Comparison of ENCODE assay signal across 9 mouse cellular contexts in the genomic region with DNA sequence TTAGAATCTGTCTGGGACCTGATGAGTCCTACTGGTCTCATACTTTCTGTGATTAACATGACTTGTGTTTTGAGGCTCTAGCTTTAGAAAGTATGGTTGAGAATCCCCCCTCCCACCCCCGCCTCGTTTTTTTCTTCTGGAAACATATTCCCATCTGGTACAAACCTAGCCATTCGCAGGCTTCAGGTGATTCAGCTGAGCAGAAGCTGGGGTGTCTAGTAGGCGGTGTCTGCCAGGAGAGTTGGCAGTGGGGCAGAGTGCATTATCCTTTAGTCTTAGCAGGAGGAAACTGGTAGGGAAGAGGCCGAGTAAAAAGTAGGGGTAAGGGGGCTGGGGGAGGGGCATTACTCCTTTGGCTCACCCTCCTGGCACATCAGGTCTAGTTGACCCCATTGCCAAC. TPM values are rescaled to one million over a fixed set of nuclear protein-coding genes. Genes with fewer than 3 reads are reported as not detected.
A peak's percentile ranks its signal among the peaks of the same experiment; 100 is the strongest.
DNase-seq lines count a peak whose midpoint lies in the region; ATAC-seq and TF ChIP-seq lines count a peak whose summit lies in the region.
"Had no signal": no experiment of that assay in that cellular context is flagged by ENCODE, and none has a peak within 500 bp of the region (broad histone marks: within the 10 kb centered on the region; RNA-seq: fewer than 3 reads in every experiment).

No protein-coding gene starts in this region.

- no peak for ATAC-seq in megakaryocyte, adult 5-6 weeks (ENCODE audit: poor library complexity, severe bottlenecking)
- ATAC-seq in limb, embryonic 15.5 days (ENCODE audit: insufficient number of reproducible peaks, low FRiP score, low TSS enrichment, low read depth) = no peak
- ATAC-seq in stomach, embryonic 16.5 days (ENCODE audit: insufficient read depth, low FRiP score) = no peak

- no peaks in the 10 kb centered on the region for H3K9me3 ChIP-seq in megakaryocyte, embryonic 14.5 days
- no peaks in the 10 kb centered on the region for H3K9me3 ChIP-seq in limb, embryonic 15.5 days
- no peaks in the 10 kb centered on the region for H3K9me3 ChIP-seq in stomach, embryonic 16.5 days (replicated peaks; ENCODE audit: control insufficient read depth, low read length)

- H3K27ac ChIP-seq in gastrocnemius, adult 2 months = no peak overlapping the region
- H3K27ac ChIP-seq in limb, embryonic 15.5 days = no peak overlapping the region
- H3K27ac ChIP-seq in stomach, embryonic 16.5 days (ENCODE audit: low read length) = no peak overlapping the region

- H3K27me3 ChIP-seq in megakaryocyte, embryonic 14.5 days (replicated peaks) = peaks cover 64% of the 10 kb centered on the region
- peaks cover 43% of the 10 kb centered on the region for H3K27me3 ChIP-seq in limb, embryonic 15.5 days
- peaks cover 22% of the 10 kb centered on the region for H3K27me3 ChIP-seq in stomach, embryonic 16.5 days (ENCODE audit: control insufficient read depth, insufficient read depth, low read length)

- intact Hi-C loops in gastrocnemius, adult 2 months (cut with DNase I) = loop anchor here (5.0 kb wide), 1 partner anchor 64 kb away; no protein-coding TSS in a partner anchor

- no peak overlapping the region for H3K9ac ChIP-seq in limb, embryonic 15.5 days
- H3K9ac ChIP-seq in stomach, embryonic 16.5 days (ENCODE audit: low read length) = no peak overlapping the region

- peak overlapping the region; percentile 99 for H3K4me2 ChIP-seq in limb, embryonic 15.5 days
- peak overlapping the region; percentile 100 for H3K4me2 ChIP-seq in stomach, embryonic 16.5 days (ENCODE audit: low read depth, low read length)

- TF ChIP-seq CTCF in gastrocnemius, adult 2 months (IDR thresholded peaks at IDR 0.05) = no peak

- 57% methylated on average over 5 of the region's 5 CpGs for WGBS in limb, embryonic 15.5 days
- WGBS in stomach, embryonic 16.5 days = 48% methylated on average over 5 of the region's 5 CpGs

- H3K4me1 ChIP-seq in megakaryocyte, embryonic 14.5 days = peaks cover 55% of the 10 kb centered on the region
- H3K4me1 ChIP-seq in limb, embryonic 15.5 days = peaks cover 18% of the 10 kb centered on the region
- peaks cover 13% of the 10 kb centered on the region for H3K4me1 ChIP-seq in stomach, embryonic 16.5 days (ENCODE audit: control insufficient read depth, insufficient read depth, low read length)

- no peak for DNase-seq in gastrocnemius, adult 2 months
- DNase-seq in gastrocnemius, postnatal 4 days (ENCODE audit: low spot score in 2 of 2) = no peak
- no peak for DNase-seq in spleen, postnatal 36 days (ENCODE audit: low spot score in 2 of 2)
- no peak for DNase-seq in frontal cortex, postnatal 10 days (ENCODE audit: low spot score in 2 of 2)

- H3K4me3 ChIP-seq in gastrocnemius, adult 2 months = peak overlapping the region; percentile 87
- peak overlapping the region; percentile 94 for H3K4me3 ChIP-seq in megakaryocyte, embryonic 14.5 days (replicated peaks)
- peak overlapping the region; percentile 63 for H3K4me3 ChIP-seq in limb, embryonic 15.5 days
- H3K4me3 ChIP-seq in stomach, embryonic 16.5 days (replicated peaks; ENCODE audit: low read length) = peak overlapping the region; percentile 66

- no peaks in the 10 kb centered on the region for H3K36me3 ChIP-seq in megakaryocyte, embryonic 14.5 days (replicated peaks; ENCODE audit: low read length)
- H3K36me3 ChIP-seq in limb, embryonic 15.5 days = 0 out of 2 replicates have a peak, but pooled peaks cover 6% of the 10 kb centered on the region
- H3K36me3 ChIP-seq in stomach, embryonic 16.5 days (ENCODE audit: control insufficient read depth, insufficient read depth, low read length) = no peaks in the 10 kb centered on the region

RNA-seq across cellular contexts. Expression of a gene that starts 30.2 kb away (rescaled TPM):
- not detected for total RNA-seq in gastrocnemius, adult 2 months (2021)
- total RNA-seq in gastrocnemius, postnatal 4 days (2021) = not detected
- polyA plus RNA-seq in megakaryocyte, embryonic 14.5 days (2012; ENCODE audit: insufficient read depth, low replicate concordance) = not detected in 2 replicates
- not detected in 2 replicates for total RNA-seq in megakaryocyte, adult 5-6 weeks (2015)
- total RNA-seq in megakaryocyte, adult 5-6 weeks (2017) = not detected in 2 replicates
- not detected in 2 replicates for polyA plus RNA-seq in limb, embryonic 15.5 days (2015; fragmentation: Nextera tagmentation; extraction: Ambion mirVana)
- polyA plus RNA-seq in stomach, embryonic 16.5 days (2015; fragmentation: Nextera tagmentation; extraction: Ambion mirVana) = 0.08 TPM in 1 of 2 replicates, not detected in the other
- total RNA-seq: liver, adult 2 months had no signal
- polyA plus RNA-seq: liver, adult 2 months had no signal

RNA-seq across cellular contexts. Expression of a gene that starts 44.5 kb away (rescaled TPM):
- total RNA-seq in gastrocnemius, adult 2 months (2021) = 1 to 10 TPM; 1.1 to 1.6 TPM
- 1 to 10 TPM; 4.0 TPM for total RNA-seq in gastrocnemius, postnatal 4 days (2021)
- polyA plus RNA-seq in megakaryocyte, embryonic 14.5 days (2012; ENCODE audit: insufficient read depth, low replicate concordance) = not detected in 2 replicates
- total RNA-seq in megakaryocyte, adult 5-6 weeks (2015) = 0.14 and 0.47 TPM in 2 replicates
- 0.53 TPM in 1 of 2 replicates, not detected in the other for total RNA-seq in megakaryocyte, adult 5-6 weeks (2017)
- 5.2 and 6.2 TPM in 2 replicates for polyA plus RNA-seq in limb, embryonic 15.5 days (2015; fragmentation: Nextera tagmentation; extraction: Ambion mirVana)
- 4.7 and 5.4 TPM in 2 replicates for polyA plus RNA-seq in stomach, embryonic 16.5 days (2015; fragmentation: Nextera tagmentation; extraction: Ambion mirVana)
